Mouse (Mus musculus): ENCODE results near the gene Rusc2.

The Rusc2 gene

GRCm38 (mm10) chr4:43384541-43384940 lies 2.8 kb downstream of the Rusc2 start:
- no peak for DNase-seq (ENCODE audit: low read depth)

GRCm38 (mm10) chr4:43386932-43387331 lies 5.2 kb downstream of the Rusc2 start:
- no peak for DNase-seq (ENCODE audit: low read depth)

- no peak for DNase-seq (ENCODE audit: low read depth)
These were observed 7.6 kb downstream of the Rusc2 start for GRCm38 (mm10) chr4:43389390-43389789.

- no peak for DNase-seq (ENCODE audit: low read depth)
These were observed 8.2 kb downstream of the Rusc2 start for GRCm38 (mm10) chr4:43389845-43390440.

- DNase-seq (ENCODE audit: low read depth), result no peak
These were observed 9.8 kb downstream of the Rusc2 start for GRCm38 (mm10) chr4:43391521-43392050.

- no peak for DNase-seq (ENCODE audit: low read depth)
These were observed 12.6 kb downstream of the Rusc2 start for GRCm38 (mm10) chr4:43394345-43394891.

- no peak for DNase-seq (ENCODE audit: low read depth)
These were observed 13.4 kb downstream of the Rusc2 start for GRCm38 (mm10) chr4:43395147-43395546.

- DNase-seq (ENCODE audit: low read depth), result no peak
These were observed 14.1 kb downstream of the Rusc2 start for GRCm38 (mm10) chr4:43395836-43396235.

- DNase-seq (ENCODE audit: low read depth), result no peak
These were observed 14.6 kb downstream of the Rusc2 start for GRCm38 (mm10) chr4:43396381-43396780.

GRCm38 (mm10) chr4:43398014-43398413 lies 16.2 kb downstream of the Rusc2 start:
- DNase-seq (ENCODE audit: low read depth), result no peak

- DNase-seq (ENCODE audit: low read depth), result no peak
These were observed 17.1 kb downstream of the Rusc2 start for GRCm38 (mm10) chr4:43398829-43399331.

- DNase-seq (ENCODE audit: low read depth), result no peak
These were observed 17.8 kb downstream of the Rusc2 start for GRCm38 (mm10) chr4:43399391-43400131.

GRCm38 (mm10) chr4:43400976-43401375 lies 19.2 kb downstream of the Rusc2 start:
- no peak for DNase-seq (ENCODE audit: low read depth)

GRCm38 (mm10) chr4:43401486-43401885 lies 19.7 kb downstream of the Rusc2 start:
- DNase-seq (ENCODE audit: low read depth), result no peak

- no peak for DNase-seq (ENCODE audit: low read depth)
These were observed 20.4 kb downstream of the Rusc2 start for GRCm38 (mm10) chr4:43402212-43402611.

GRCm38 (mm10) chr4:43404697-43405096 lies 22.9 kb downstream of the Rusc2 start:
- DNase-seq (ENCODE audit: low read depth), result no peak

- no peak for DNase-seq (ENCODE audit: low read depth)
These were observed 24.6 kb downstream of the Rusc2 start for GRCm38 (mm10) chr4:43406162-43406971.

- no peak for DNase-seq (ENCODE audit: low read depth)
These were observed 25.5 kb downstream of the Rusc2 start for GRCm38 (mm10) chr4:43407071-43407920.

- no peak for DNase-seq (ENCODE audit: low read depth)
These were observed 33.0 kb downstream of the Rusc2 start for GRCm38 (mm10) chr4:43414761-43415160.

GRCm38 (mm10) chr4:43415221-43416070 lies 33.7 kb downstream of the Rusc2 start:
- DNase-seq (ENCODE audit: low read depth), result no peak

Data from c-Kit-positive CD71-positive TER-119-negative erythroid progenitor cells, embryonic 14.5 days (primary cell).